ENCODE assay signal across 8 mouse cellular contexts in the genomic region with DNA sequence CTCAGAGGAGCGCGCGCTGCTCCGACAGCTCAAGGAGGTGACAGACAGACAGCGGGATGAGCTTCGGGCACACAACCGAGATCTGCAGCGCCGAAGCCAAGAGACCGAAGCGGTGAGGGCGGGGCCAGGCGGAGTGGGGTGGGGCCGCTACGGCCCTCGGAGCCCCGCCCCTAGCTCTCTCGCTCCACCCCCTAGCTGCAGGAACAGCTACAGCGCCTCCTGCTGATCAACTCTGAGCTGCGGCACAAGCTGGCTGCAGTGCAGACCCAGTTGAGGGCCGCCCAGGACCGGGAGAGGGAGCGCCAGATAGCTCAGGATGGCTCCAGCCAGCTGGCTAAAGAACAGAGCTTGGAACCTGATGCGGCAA. TPM values are rescaled to one million over a fixed set of nuclear protein-coding genes. Genes with fewer than 3 reads are reported as not detected.
DNase-seq lines count a peak whose midpoint lies in the region; ATAC-seq and TF ChIP-seq lines count a peak whose summit lies in the region.

No protein-coding gene starts in this region.

- no peaks in the 10 kb centered on the region for H3K79me2 ChIP-seq in C2C12 (ENCODE audit: control insufficient read depth, insufficient read depth)
- H3K79me2 ChIP-seq in liver, adult 2 months (ENCODE audit: control insufficient read depth, insufficient read depth, low read length), result peaks cover 7% of the 10 kb centered on the region; the same call in 1 of the 2 replicates

- peak; percentile 88 for ATAC-seq in erythroblast, adult 5-6 weeks (replicated peaks; ENCODE audit: low FRiP score, poor library complexity, severe bottlenecking)
- ATAC-seq in heart, embryonic 12.5 days (ENCODE audit: insufficient number of reproducible peaks, low FRiP score), result peak; percentile 88
- peak; percentile 86 for ATAC-seq in kidney, embryonic 16.5 days (ENCODE audit: low FRiP score, low TSS enrichment)
- ATAC-seq in monocyte, adult 5-6 weeks (replicated peaks; ENCODE audit: insufficient number of reproducible peaks, low FRiP score, low TSS enrichment, poor library complexity, severe bottlenecking), result peak; percentile 78

- no peak overlapping the region for H3K4me3 ChIP-seq in C2C12 (ENCODE audit: insufficient read depth, poor library complexity, severe bottlenecking)
- H3K4me3 ChIP-seq in heart, embryonic 12.5 days, result peak overlapping the region; percentile 57
- H3K4me3 ChIP-seq in kidney, embryonic 16.5 days (ENCODE audit: low read length), result peak overlapping the region; percentile 55
- peak overlapping the region; percentile 79 for H3K4me3 ChIP-seq in liver, adult 2 months (ENCODE audit: insufficient read depth, low read depth, low read length)

- H3K36me3 ChIP-seq in C2C12 (ENCODE audit: control insufficient read depth, insufficient read depth), result peaks cover 52% of the 10 kb centered on the region
- H3K36me3 ChIP-seq in heart, embryonic 12.5 days, result peaks cover 40% of the 10 kb centered on the region
- H3K36me3 ChIP-seq in kidney, embryonic 16.5 days (ENCODE audit: insufficient read depth, low read length), result peaks cover 36% of the 10 kb centered on the region
- H3K36me3 ChIP-seq in liver, adult 2 months (ENCODE audit: control insufficient read depth, insufficient read depth, low read length), result peaks cover 30% of the 10 kb centered on the region

- peaks cover 29% of the 10 kb centered on the region for H3K4me1 ChIP-seq in heart, embryonic 12.5 days (replicated peaks)
- peaks cover 25% of the 10 kb centered on the region for H3K4me1 ChIP-seq in kidney, embryonic 16.5 days (ENCODE audit: insufficient read depth, low read length)
- peaks cover 13% of the 10 kb centered on the region for H3K4me1 ChIP-seq in liver, adult 2 months (ENCODE audit: control insufficient read depth, insufficient read depth, low read length)

- no peaks in the 10 kb centered on the region for H3K79me3 ChIP-seq in C2C12 (ENCODE audit: low read depth)

- WGBS in heart, embryonic 12.5 days, result 4% methylated on average over 23 of the region's 24 CpGs
- WGBS in kidney, embryonic 16.5 days, result 1% methylated on average over 24 of the region's 24 CpGs
- under 1% methylated on average over 24 of the region's 24 CpGs for WGBS in liver, adult 2 months

- peak overlapping the region; percentile 13 for H3ac ChIP-seq in C2C12 (ENCODE audit: control insufficient read depth, insufficient read length, low read depth)

- H3K27ac ChIP-seq in heart, embryonic 12.5 days (ENCODE audit: poor library complexity, severe bottlenecking), result peak overlapping the region; percentile 88; the same call in 1 of the 2 replicates
- H3K27ac ChIP-seq in kidney, embryonic 16.5 days (ENCODE audit: low read length), result peak overlapping the region; percentile 83
- peak overlapping the region; percentile 95 for H3K27ac ChIP-seq in liver, adult 2 months (replicated peaks; ENCODE audit: insufficient read depth, low read depth, low read length)

- H3K27me3 ChIP-seq in C2C12 (ENCODE audit: control insufficient read depth, insufficient read depth, insufficient read length), result no peaks in the 10 kb centered on the region
- no peaks in the 10 kb centered on the region for H3K27me3 ChIP-seq in heart, embryonic 12.5 days (replicated peaks)
- no peaks in the 10 kb centered on the region for H3K27me3 ChIP-seq in kidney, embryonic 16.5 days (ENCODE audit: insufficient read depth, low read length)
- H3K27me3 ChIP-seq in liver, adult 2 months (ENCODE audit: control insufficient read depth, insufficient read depth, low read length), result no peaks in the 10 kb centered on the region

- no peaks in the 10 kb centered on the region for H3K9me3 ChIP-seq in heart, embryonic 12.5 days (replicated peaks)
- H3K9me3 ChIP-seq in kidney, embryonic 16.5 days (ENCODE audit: low read length), result no peaks in the 10 kb centered on the region

- peak; percentile 95 for DNase-seq in brain, embryonic 14.5 days (ENCODE audit: low read depth)
- peak; percentile 93 for DNase-seq in liver, adult 2 months (ENCODE audit: extremely low read depth, low read depth, low spot score)
- peak; percentile 88 for DNase-seq in spleen, postnatal 36 days (ENCODE audit: low spot score in 2 of 2)

- H3K9ac ChIP-seq in heart, embryonic 12.5 days, result peak overlapping the region; percentile 78
- H3K9ac ChIP-seq in kidney, embryonic 16.5 days (replicated peaks; ENCODE audit: low read length), result peak overlapping the region; percentile 72
- peak overlapping the region; percentile 93 for H3K9ac ChIP-seq in liver, adult 2 months (ENCODE audit: low read depth, low read length)

- TF ChIP-seq POLR2A in brain, embryonic 14.5 days (IDR thresholded peaks at IDR 0.05; ENCODE audit: borderline replicate concordance, extremely low read depth, insufficient read depth, insufficient read length, poor library complexity, severe bottlenecking), result no peak
- peak; percentile 98 for TF ChIP-seq POLR2A in liver, adult 2 months (IDR thresholded peaks at IDR 0.05; ENCODE audit: extremely low read depth, insufficient read depth, low read length)

- peak overlapping the region; percentile 96 for H3K4me2 ChIP-seq in heart, embryonic 12.5 days
- H3K4me2 ChIP-seq in kidney, embryonic 16.5 days (replicated peaks; ENCODE audit: low read depth, low read length), result peak overlapping the region; percentile 94

- peak; percentile 94 for TF ChIP-seq CTCF in C2C12 (IDR thresholded peaks at IDR 0.05; ENCODE audit: control insufficient read depth, insufficient read depth, insufficient read length)
- peak; percentile 81 for TF ChIP-seq CTCF in brain, embryonic 14.5 days (IDR thresholded peaks at IDR 0.05; ENCODE audit: borderline replicate concordance, extremely low read depth, insufficient read depth, insufficient read length)
- TF ChIP-seq CTCF in liver, adult 2 months (IDR thresholded peaks at IDR 0.05; ENCODE audit: low read depth, low read length), result peak; percentile 93

TF ChIP-seq in C2C12, 6 proteins besides CTCF, POLR2A, EP300 and RAD21:
- TF ChIP-seq MAX (IDR thresholded peaks at IDR 0.05) (no peak), USF1 (IDR thresholded peaks at IDR 0.05; ENCODE audit: low read depth) (no peak)

RNA-seq across cellular contexts. Expression of gene Rilp, which starts 0.7 kb away (rescaled TPM):
- polyA plus RNA-seq in C2C12 (2012; fragmentation: generic; extraction: Trizol), result 3.2 TPM
- polyA plus RNA-seq in brain, embryonic 14.5 days (2012; rRNA removed), result 1.0 and 1.5 TPM in 2 replicates
- not detected in 2 replicates for total RNA-seq in erythroblast, adult 5-6 weeks (2015; ENCODE audit: low replicate concordance)
- total RNA-seq in erythroblast, adult 5-6 weeks (2017; ENCODE audit: low replicate concordance), result not detected in 2 replicates
- polyA plus RNA-seq in heart, embryonic 12.5 days (2016; fragmentation: Nextera tagmentation; extraction: Ambion mirVana), result 1.4 and 2.3 TPM in 2 replicates
- 1.7 and 2.0 TPM in 2 replicates for polyA plus RNA-seq in kidney, embryonic 16.5 days (2015; fragmentation: Nextera tagmentation; extraction: Ambion mirVana)
- total RNA-seq in liver, adult 2 months (2014; rRNA removed), result 23.0 and 27.9 TPM in 2 replicates
- 29.8 and 32.6 TPM in 2 replicates for polyA plus RNA-seq in liver, adult 2 months (2012; rRNA removed)
- 3.7 to 7.0 TPM (median 4.9 TPM) in 3 replicates for total RNA-seq in monocyte, adult 5-6 weeks (2017)

RNA-seq across cellular contexts. Expression of gene Scarf1, which starts 2.7 kb away (rescaled TPM):
- 0.11 TPM for polyA plus RNA-seq in C2C12 (2012; fragmentation: generic; extraction: Trizol)
- 5.3 and 5.9 TPM in 2 replicates for polyA plus RNA-seq in brain, embryonic 14.5 days (2012; rRNA removed)
- total RNA-seq in erythroblast, adult 5-6 weeks (2015; ENCODE audit: low replicate concordance), result 0.42 TPM in 1 of 2 replicates, not detected in the other
- 0.42 and 1.4 TPM in 2 replicates for total RNA-seq in erythroblast, adult 5-6 weeks (2017; ENCODE audit: low replicate concordance)
- 12.3 and 13.8 TPM in 2 replicates for polyA plus RNA-seq in heart, embryonic 12.5 days (2016; fragmentation: Nextera tagmentation; extraction: Ambion mirVana)
- polyA plus RNA-seq in kidney, embryonic 16.5 days (2015; fragmentation: Nextera tagmentation; extraction: Ambion mirVana), result 19.2 and 19.5 TPM in 2 replicates
- total RNA-seq in liver, adult 2 months (2014; rRNA removed), result 5.8 and 7.5 TPM in 2 replicates
- 10.3 and 16.9 TPM in 2 replicates for polyA plus RNA-seq in liver, adult 2 months (2012; rRNA removed)
- 1.6 TPM in 2 of 3 replicates, not detected in the other for total RNA-seq in monocyte, adult 5-6 weeks (2017)

RNA-seq across cellular contexts. Expression of gene Slc43a2, which starts 20.9 kb away (rescaled TPM):
- 2.2 TPM for polyA plus RNA-seq in C2C12 (2012; fragmentation: generic; extraction: Trizol)
- polyA plus RNA-seq in brain, embryonic 14.5 days (2012; rRNA removed), result 28.4 and 32.4 TPM in 2 replicates
- total RNA-seq in erythroblast, adult 5-6 weeks (2015; ENCODE audit: low replicate concordance), result 6.7 and 11.9 TPM in 2 replicates
- total RNA-seq in erythroblast, adult 5-6 weeks (2017; ENCODE audit: low replicate concordance), result 9.1 and 14.9 TPM in 2 replicates
- 4.1 and 4.3 TPM in 2 replicates for polyA plus RNA-seq in heart, embryonic 12.5 days (2016; fragmentation: Nextera tagmentation; extraction: Ambion mirVana)
- 9.4 and 9.7 TPM in 2 replicates for polyA plus RNA-seq in kidney, embryonic 16.5 days (2015; fragmentation: Nextera tagmentation; extraction: Ambion mirVana)
- total RNA-seq in liver, adult 2 months (2014; rRNA removed), result 4.1 and 8.9 TPM in 2 replicates
- 5.2 and 8.0 TPM in 2 replicates for polyA plus RNA-seq in liver, adult 2 months (2012; rRNA removed)
- 33.3 to 44.2 TPM (median 36.6 TPM) in 3 replicates for total RNA-seq in monocyte, adult 5-6 weeks (2017)

RNA-seq across cellular contexts. Expression of gene Prpf8, which starts 24.0 kb away (rescaled TPM):
- polyA plus RNA-seq in C2C12 (2012; fragmentation: generic; extraction: Trizol), result 104 TPM
- 144 and 156 TPM in 2 replicates for polyA plus RNA-seq in brain, embryonic 14.5 days (2012; rRNA removed)
- 42.3 and 43.5 TPM in 2 replicates for total RNA-seq in erythroblast, adult 5-6 weeks (2015; ENCODE audit: low replicate concordance)
- 26.5 and 27.0 TPM in 2 replicates for total RNA-seq in erythroblast, adult 5-6 weeks (2017; ENCODE audit: low replicate concordance)
- polyA plus RNA-seq in heart, embryonic 12.5 days (2016; fragmentation: Nextera tagmentation; extraction: Ambion mirVana), result 41.3 and 42.7 TPM in 2 replicates
- polyA plus RNA-seq in kidney, embryonic 16.5 days (2015; fragmentation: Nextera tagmentation; extraction: Ambion mirVana), result 64.0 and 66.2 TPM in 2 replicates
- total RNA-seq in liver, adult 2 months (2014; rRNA removed), result 72.8 and 102 TPM in 2 replicates
- 59.4 and 63.3 TPM in 2 replicates for polyA plus RNA-seq in liver, adult 2 months (2012; rRNA removed)
- 65.5 to 114 TPM (median 72.0 TPM) in 3 replicates for total RNA-seq in monocyte, adult 5-6 weeks (2017)

RNA-seq across cellular contexts. Expression of gene Tlcd2, which starts 49.1 kb away (rescaled TPM):
- 1.5 TPM for polyA plus RNA-seq in C2C12 (2012; fragmentation: generic; extraction: Trizol)
- polyA plus RNA-seq in brain, embryonic 14.5 days (2012; rRNA removed), result 1.5 and 1.6 TPM in 2 replicates
- total RNA-seq in erythroblast, adult 5-6 weeks (2015; ENCODE audit: low replicate concordance), result 1.5 and 3.7 TPM in 2 replicates
- total RNA-seq in erythroblast, adult 5-6 weeks (2017; ENCODE audit: low replicate concordance), result 1.3 and 5.5 TPM in 2 replicates
- 12.7 and 13.1 TPM in 2 replicates for polyA plus RNA-seq in heart, embryonic 12.5 days (2016; fragmentation: Nextera tagmentation; extraction: Ambion mirVana)
- 26.8 and 27.1 TPM in 2 replicates for polyA plus RNA-seq in kidney, embryonic 16.5 days (2015; fragmentation: Nextera tagmentation; extraction: Ambion mirVana)
- total RNA-seq in liver, adult 2 months (2014; rRNA removed), result 121 and 238 TPM in 2 replicates
- polyA plus RNA-seq in liver, adult 2 months (2012; rRNA removed), result 237 and 265 TPM in 2 replicates
- total RNA-seq in monocyte, adult 5-6 weeks (2017), result 1.0 to 8.1 TPM (median 1.3 TPM) in 3 replicates
